Mouse (Mus musculus) spleen, adult 2 months (tissue): ENCODE data around the gene Ptbp3. TPM values are rescaled to one million over a fixed set of nuclear protein-coding genes. Genes with fewer than 3 reads are reported as not detected.

Source experiments
- DNase-seq, 2 experiments: peaks; one replicate each; pipeline versions ENCODE4 v3.0.0 to v3.0.0-alpha.2; 2012 to 2021; ENCODE audit warnings: low spot score in 2 of 2, low read depth in 1 of 2
- H3K27ac ChIP-seq: fragments of 200-500 bp; 2 replicates; pipeline ENCODE4 v1.5.1; 2012; ENCODE audit warnings: low read length, inconsistent platforms; ENCODE audit not compliant: insufficient read depth
- H3K27me3 ChIP-seq: fragments of 200-500 bp; 2 replicates; pipeline ENCODE4 v1.6.1; 2012; ENCODE audit warnings: mild to moderate bottlenecking, moderate library complexity, low read length, inconsistent platforms; ENCODE audit not compliant: control insufficient read depth, insufficient read depth
- H3K36me3 ChIP-seq: fragments of 200-500 bp; 2 replicates; pipeline ENCODE4 v1.6.1; 2012; ENCODE audit warnings: mild to moderate bottlenecking, low read length, inconsistent platforms; ENCODE audit not compliant: control insufficient read depth, insufficient read depth
- H3K4me1 ChIP-seq: fragments of 200-500 bp; 2 replicates; pipeline ENCODE4 v1.6.1; 2011; ENCODE audit warnings: inconsistent platforms; ENCODE audit not compliant: control insufficient read depth, insufficient read depth, insufficient read length
- H3K4me3 ChIP-seq: fragments of 200-500 bp; 2 replicates; pipeline ENCODE4 v1.5.1; 2011; ENCODE audit warnings: mild to moderate bottlenecking, inconsistent platforms; ENCODE audit not compliant: insufficient read depth, insufficient read length; ENCODE audit errors: extremely low read depth
- CTCF ChIP-seq: fragments of 200-500 bp; IDR thresholded peaks from 2 replicates; pipeline ENCODE4 v1.5.1; 2011; ENCODE audit warnings: mild to moderate bottlenecking, inconsistent platforms; ENCODE audit not compliant: insufficient read depth, insufficient read length, insufficient replicate concordance; ENCODE audit errors: extremely low read depth
- POLR2A ChIP-seq: fragments of 200-500 bp; IDR thresholded peaks from 2 replicates; pipeline ENCODE4 v1.6.1; 2011; ENCODE audit warnings: low read depth, low read length, inconsistent platforms
- WGBS: fragments of 180-500 bp; shearing (Covaris S2); methylation state at CpG from one replicate; pipeline ENCODE4 v1.1.7; 2018; 5-methylcytosine and 5-hydroxymethylcytosine counted together
- polyA plus RNA-seq: library from polyadenylated mRNA; depleted of rRNA; stranded (reverse); fragments of >200 nt; gene quantifications from 2 replicates; pipeline ENCODE4 v1.2.3, GENCODE M21; 2012; rRNA removed

The Ptbp3 gene
- polyA plus RNA-seq, 1 experiment = 49.8 TPM

GRCm38 (mm10) chr4:59429128-59429527 is 120.0 kb downstream of the Ptbp3 start:
- H3K4me3 ChIP-seq = no peak overlapping the region
- no peaks in the 10 kb centered on the region for H3K27me3 ChIP-seq
- TF ChIP-seq CTCF (no peak), POLR2A (no peak)
- peaks cover 2% of the 10 kb centered on the region; the same call in 1 of the 2 replicates for H3K4me1 ChIP-seq
- H3K36me3 ChIP-seq = no peaks in the 10 kb centered on the region
- no peak for DNase-seq
- no peak overlapping the region for H3K27ac ChIP-seq
- 74% methylated on average over 6 of the region's 6 CpGs for WGBS

GRCm38 (mm10) chr4:59426429-59426828 is 122.7 kb downstream of the Ptbp3 start:
- DNase-seq = no peak
- H3K27ac ChIP-seq = no peak overlapping the region
- no peaks in the 10 kb centered on the region for H3K36me3 ChIP-seq
- H3K4me1 ChIP-seq = no peaks in the 10 kb centered on the region
- H3K27me3 ChIP-seq = no peaks in the 10 kb centered on the region
- 98% methylated on average over 5 of the region's 5 CpGs for WGBS
- H3K4me3 ChIP-seq = no peak overlapping the region
- no peak for TF ChIP-seq POLR2A
- TF ChIP-seq CTCF = no peak

- no peaks in the 10 kb centered on the region; the same call in 1 of the 2 replicates for H3K36me3 ChIP-seq
- H3K27me3 ChIP-seq = no peaks in the 10 kb centered on the region
- no peaks in the 10 kb centered on the region for H3K4me1 ChIP-seq
- no peak overlapping the region for H3K4me3 ChIP-seq
- TF ChIP-seq CTCF (no peak), POLR2A (no peak)
- DNase-seq = no peak
- H3K27ac ChIP-seq = no peak overlapping the region
Observed at GRCm38 (mm10) chr4:59422808-59423207, 126.4 kb downstream of the Ptbp3 start.

- no peaks in the 10 kb centered on the region; the same call in none of the 2 replicates for H3K36me3 ChIP-seq
- WGBS = 89% methylated on average over 5 of the region's 5 CpGs
Observed at GRCm38 (mm10) chr4:59422025-59422783, 127.0 kb downstream of the Ptbp3 start.

More at GRCm38 (mm10) chr4:59422025-59422783, 127.0 kb downstream of the Ptbp3 start:
- no peak for DNase-seq
- TF ChIP-seq POLR2A = no peak
- TF ChIP-seq CTCF = no peak
- H3K4me1 ChIP-seq = no peaks in the 10 kb centered on the region
- H3K27ac ChIP-seq = no peak overlapping the region
- H3K27me3 ChIP-seq = no peaks in the 10 kb centered on the region
- H3K4me3 ChIP-seq = no peak overlapping the region

Other genes starting within 250 kb of the Ptbp3 start
- 23.3 and 25.4 TPM in 2 replicates for gene Susd1, start 110.7 kb downstream of the Ptbp3 start, polyA plus RNA-seq
- 3.0 and 4.5 TPM in 2 replicates for gene Hsdl2, start 32.2 kb upstream of the Ptbp3 start, polyA plus RNA-seq
- gene E130308A19Rik, start 76.8 kb upstream of the Ptbp3 start, polyA plus RNA-seq = 5.1 and 5.4 TPM in 2 replicates